Mouse (Mus musculus) lung, adult 2 months (tissue): Measurements from ENCODE around the gene Tmtc1. TPM values are rescaled to one million over a fixed set of nuclear protein-coding genes. Genes with fewer than 3 reads are reported as not detected.

Experiments
- DNase-seq: peaks from one replicate; pipeline ENCODE4 v3.0.0; 2022
- H3K4me1 ChIP-seq: fragments of 200-500 bp; 2 replicates; pipeline ENCODE4 v1.6.1; 2011; ENCODE audit warnings: low read length; ENCODE audit not compliant: control insufficient read depth, insufficient read depth
- H3K4me3 ChIP-seq: fragments of 200-500 bp; replicated peaks from 2 replicates; pipeline ENCODE3; 2011; ENCODE audit warnings: low read depth, mild to moderate bottlenecking, control low read depth, low read length; ENCODE audit errors: extremely low read depth
- CTCF ChIP-seq: fragments of 200-500 bp; IDR thresholded peaks from 2 replicates; pipeline ENCODE4 v1.5.1; 2011; ENCODE audit warnings: mild to moderate bottlenecking, low read length, control low read depth; ENCODE audit not compliant: insufficient read depth
- POLR2A ChIP-seq: fragments of 200-500 bp; IDR thresholded peaks from 2 replicates; pipeline ENCODE4 v1.6.1; 2011; ENCODE audit warnings: low read depth, mild to moderate bottlenecking, control low read depth, low read length, borderline replicate concordance; ENCODE audit errors: extremely low read depth
- WGBS: fragments of 180-500 bp; shearing (Covaris S2); methylation state at CpG from one replicate; pipeline ENCODE4 v1.1.7; 2018; 5-methylcytosine and 5-hydroxymethylcytosine counted together
- polyA plus RNA-seq: library from polyadenylated mRNA; depleted of rRNA; stranded (reverse); fragments of >200 nt; gene quantifications from 2 replicates; pipeline ENCODE4 v1.2.3, GENCODE M21; 2012

Tmtc1 gene
- polyA plus RNA-seq, 1 experiment, result 46.3 TPM

DNA sequence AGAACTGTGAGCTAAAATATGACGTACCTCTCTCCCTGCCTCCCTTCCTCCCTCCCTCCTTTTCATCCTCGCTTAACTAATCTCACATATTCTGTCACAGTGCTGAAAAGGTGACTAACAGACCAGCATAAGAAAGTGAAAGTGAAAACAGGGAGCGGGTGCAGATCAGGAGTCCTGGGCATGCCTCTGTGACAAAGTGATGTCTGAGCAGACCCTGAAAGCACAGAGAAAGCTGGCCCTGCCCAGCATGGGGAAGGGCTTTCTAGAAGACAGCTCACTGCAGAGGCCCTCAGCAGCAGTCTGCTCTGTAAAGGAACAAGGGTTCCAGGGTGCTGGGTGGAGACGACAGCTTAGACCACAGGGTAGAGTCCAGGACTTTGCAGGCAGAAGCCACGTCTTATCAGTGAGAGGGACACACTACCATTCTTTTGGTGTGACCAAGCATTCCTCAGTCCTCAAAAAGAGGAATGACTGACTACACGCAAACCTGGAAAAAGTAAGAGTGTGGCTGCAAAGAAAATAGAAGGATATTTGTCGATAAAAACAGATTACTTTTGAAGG, 7.7 kb downstream of the Tmtc1 start:
- peak overlapping the region; percentile 6 for H3K4me3 ChIP-seq
- H3K4me1 ChIP-seq, result peaks cover 12% of the 10 kb centered on the region
- no peak for DNase-seq
- WGBS, result 55% methylated on average over 7 of the region's 7 CpGs
- TF ChIP-seq POLR2A, result no peak
- TF ChIP-seq CTCF, result no peak

DNA sequence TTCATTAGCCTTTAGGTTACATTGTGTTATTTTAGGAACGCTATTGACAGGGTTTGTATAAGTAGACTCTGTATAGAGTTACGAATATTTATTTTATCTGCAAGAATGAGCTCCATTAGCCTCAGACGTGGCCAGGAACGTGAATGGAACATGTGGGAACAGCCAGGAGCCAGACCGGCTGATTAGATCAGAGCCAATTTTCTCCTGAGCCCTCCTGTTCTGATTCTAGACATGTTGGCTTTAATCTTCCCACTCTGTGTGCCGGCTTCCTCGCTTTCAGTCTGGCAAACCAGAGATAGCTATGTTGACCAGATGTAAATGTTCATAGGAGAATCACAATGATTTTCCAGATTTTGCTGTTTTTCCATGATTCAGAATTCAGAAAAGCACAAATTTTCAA, 22.6 kb downstream of the Tmtc1 start:
- TF ChIP-seq POLR2A (no peak), CTCF (no peak)
- Histone ChIP-seq H3K4me3 (no peak overlapping the region), H3K4me1 (no peaks in the 10 kb centered on the region; the same call in 1 of the 2 replicates)
- WGBS, result 62% methylated on average over 7 of the region's 7 CpGs
- DNase-seq, result no peak

DNA sequence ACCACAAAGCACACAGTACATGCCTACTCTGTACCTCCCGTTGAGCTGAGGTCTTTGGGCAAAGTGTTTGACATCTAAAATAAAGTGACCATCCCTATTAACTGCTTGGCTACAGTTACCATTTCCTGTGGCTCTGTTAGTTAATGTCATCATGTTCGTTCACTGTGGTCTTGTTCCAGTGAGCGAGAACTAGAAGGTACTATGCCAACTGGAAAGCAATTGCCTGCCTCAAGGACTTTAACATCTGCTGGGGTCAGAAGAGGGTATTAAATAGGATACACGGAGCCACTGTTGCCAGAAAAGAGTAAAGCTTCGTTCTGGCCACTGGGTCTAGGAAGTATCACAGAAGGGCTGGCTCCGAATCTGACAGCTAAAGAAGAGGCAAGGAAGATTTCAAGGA, 23.8 kb downstream of the Tmtc1 start:
- WGBS, result 67% methylated on average over 6 of the region's 6 CpGs
- H3K4me1 ChIP-seq, result no peaks in the 10 kb centered on the region; the same call in 1 of the 2 replicates
- no peak for DNase-seq
- no peak overlapping the region for H3K4me3 ChIP-seq
- TF ChIP-seq POLR2A (no peak), CTCF (no peak)

DNA sequence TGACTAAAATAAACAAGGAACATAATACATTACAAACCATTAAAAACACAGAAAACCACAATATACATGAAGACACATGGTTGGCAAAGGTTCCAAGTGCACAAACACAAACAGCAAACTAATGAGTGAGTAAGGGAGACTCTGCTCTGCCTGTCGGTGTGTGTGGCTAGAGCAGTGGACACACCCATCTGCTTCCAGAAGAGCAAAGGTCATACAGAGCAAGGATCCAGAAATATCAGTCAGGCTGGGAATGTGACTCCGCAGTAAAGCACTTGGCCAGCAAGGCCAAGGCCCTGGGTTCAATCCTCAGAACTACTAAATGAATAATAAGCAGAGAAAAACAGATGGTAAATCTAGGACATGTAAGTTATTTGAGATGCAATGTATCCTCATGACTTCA, 27.6 kb downstream of the Tmtc1 start:
- DNase-seq, result no peak
- WGBS, result 52% methylated on average over 2 of the region's 2 CpGs
- H3K4me1 ChIP-seq, result no peaks in the 10 kb centered on the region; the same call in 1 of the 2 replicates
- no peak for TF ChIP-seq POLR2A
- no peak for TF ChIP-seq CTCF
- no peak overlapping the region for H3K4me3 ChIP-seq

DNA sequence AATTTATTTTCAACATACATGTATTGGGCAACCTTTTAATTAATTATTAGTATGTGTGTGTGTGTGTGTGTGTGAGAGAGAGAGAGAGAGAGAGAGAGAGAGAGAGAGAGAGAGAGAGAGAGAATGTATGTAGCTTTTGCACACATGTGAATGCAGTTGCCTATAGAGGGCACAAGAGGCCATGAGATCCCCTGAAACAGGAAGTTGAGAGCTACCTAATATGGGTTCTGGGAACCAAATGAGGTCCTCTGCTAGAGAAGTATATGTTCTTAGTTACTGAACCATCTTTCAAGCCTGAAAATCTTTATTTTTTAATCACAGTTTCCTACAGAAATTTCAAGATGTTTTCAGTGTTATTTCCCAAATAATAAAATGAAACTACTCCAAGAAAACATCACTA, 30.6 kb downstream of the Tmtc1 start:
- no peak overlapping the region for H3K4me3 ChIP-seq
- TF ChIP-seq CTCF, result no peak
- no peak for TF ChIP-seq POLR2A
- DNase-seq, result no peak

DNA sequence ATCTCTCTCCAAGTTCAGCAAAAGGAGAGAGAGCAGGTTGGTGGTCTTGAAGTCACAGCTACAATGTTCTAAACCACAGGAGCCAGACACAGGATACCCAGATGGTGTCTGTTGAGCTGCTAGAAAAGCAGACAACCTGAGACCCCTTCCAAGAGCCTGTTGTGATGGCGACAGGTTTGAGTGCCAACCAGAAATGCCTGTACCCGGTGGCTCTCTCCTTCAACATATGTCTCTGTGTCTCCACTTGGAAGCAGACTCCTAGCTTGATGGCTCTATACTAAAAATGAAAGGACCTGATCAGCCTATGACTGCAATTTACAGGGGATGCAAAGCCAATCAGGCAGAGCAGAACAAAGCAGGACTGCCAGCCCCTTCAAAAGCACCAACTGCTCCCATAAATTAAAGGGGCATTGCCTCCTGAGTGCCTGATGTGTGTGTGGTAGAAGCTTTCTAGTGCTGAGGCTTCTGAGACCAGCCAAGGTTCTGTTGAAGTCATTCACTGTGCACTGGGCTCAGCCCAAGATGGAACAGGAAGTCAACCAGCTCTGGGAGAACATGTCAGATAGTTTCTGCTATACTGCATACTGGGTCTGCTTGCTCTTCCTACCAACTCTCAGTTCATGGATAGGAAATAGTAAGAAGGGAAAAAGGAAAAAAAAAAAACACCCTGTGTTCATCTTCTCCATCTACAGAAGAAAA, 37.2 kb downstream of the Tmtc1 start:
- TF ChIP-seq CTCF (no peak), POLR2A (no peak)
- peaks cover 17% of the 10 kb centered on the region for H3K4me1 ChIP-seq
- no peak overlapping the region for H3K4me3 ChIP-seq
- 83% methylated on average over 2 of the region's 2 CpGs for WGBS
- no peak for DNase-seq

More for the DNA sequence above, 30.6 kb downstream of the Tmtc1 start:
- H3K4me1 ChIP-seq, result 0 out of 2 replicates have a peak, but pooled peaks cover 2% of the 10 kb centered on the region

DNA sequence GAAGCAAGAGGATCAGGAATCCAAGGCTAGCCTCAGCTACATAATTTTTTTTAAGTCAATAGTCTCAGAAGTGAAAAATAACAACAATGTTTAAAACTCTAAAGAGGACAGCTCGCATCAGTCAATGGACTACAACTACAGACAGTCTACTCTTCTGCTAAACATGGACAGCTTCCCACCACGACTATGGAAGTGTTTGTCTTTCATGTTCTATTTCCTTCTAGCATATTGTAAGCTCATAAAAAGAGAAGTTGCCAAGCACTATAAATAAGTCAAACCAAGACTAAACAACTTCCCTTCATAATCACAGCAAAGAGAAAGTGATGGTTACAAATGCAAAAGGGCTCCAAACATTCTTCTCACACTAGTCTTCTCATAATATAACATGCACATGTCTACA, 38.6 kb downstream of the Tmtc1 start:
- DNase-seq, result no peak
- no peak overlapping the region for H3K4me3 ChIP-seq
- no peak for TF ChIP-seq CTCF
- WGBS, result 24% methylated on average over 2 of the region's 2 CpGs
- peaks cover 25% of the 10 kb centered on the region for H3K4me1 ChIP-seq

DNA sequence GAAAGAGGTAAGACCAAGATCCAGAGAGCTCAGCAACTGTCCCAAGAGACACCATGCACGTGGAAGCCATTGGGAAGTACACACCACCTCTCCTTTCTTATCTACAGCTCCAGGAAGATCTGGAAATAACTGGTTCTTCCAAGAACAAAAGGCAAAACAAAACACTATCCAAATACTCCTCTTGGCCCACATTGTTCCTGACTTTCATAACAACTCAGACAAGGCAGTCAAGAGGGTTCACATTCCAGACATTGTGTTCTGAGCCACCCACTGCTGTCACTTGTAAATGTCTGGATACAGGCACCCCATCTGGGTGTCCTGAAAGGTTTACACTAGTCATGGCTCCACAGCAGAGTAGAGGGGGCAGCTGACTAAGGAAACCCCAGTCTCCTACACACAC, 39.7 kb downstream of the Tmtc1 start:
- TF ChIP-seq POLR2A (no peak), CTCF (no peak)
- DNase-seq, result no peak
- 13% methylated on average over 1 of the region's 1 CpGs for WGBS
- H3K4me3 ChIP-seq, result no peak overlapping the region
- H3K4me1 ChIP-seq, result peaks cover 23% of the 10 kb centered on the region

DNA sequence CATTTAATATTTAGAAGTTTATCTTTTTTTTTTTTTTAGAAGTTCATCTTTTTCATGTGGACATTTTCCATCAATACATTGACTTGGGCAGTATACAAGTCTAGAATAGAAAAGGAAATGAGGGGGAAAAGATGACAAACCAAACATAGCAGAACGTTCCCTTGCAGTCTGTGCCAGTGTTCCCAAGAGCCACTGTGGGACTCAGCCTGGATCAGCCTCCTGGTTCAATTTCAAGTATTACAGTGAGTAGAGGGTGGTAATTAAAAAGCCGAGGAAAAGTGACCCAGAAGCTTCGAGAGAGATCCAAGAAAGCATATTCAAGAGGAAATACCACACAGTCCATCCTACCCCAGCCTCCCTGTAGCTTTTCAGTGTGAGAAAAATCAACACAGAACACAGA, 40.4 kb downstream of the Tmtc1 start:
- Histone ChIP-seq H3K4me1 (peaks cover 27% of the 10 kb centered on the region), H3K4me3 (no peak overlapping the region)
- no peak for DNase-seq
- TF ChIP-seq CTCF, result no peak
- TF ChIP-seq POLR2A, result no peak
- WGBS, result 40% methylated on average over 3 of the region's 3 CpGs

DNA sequence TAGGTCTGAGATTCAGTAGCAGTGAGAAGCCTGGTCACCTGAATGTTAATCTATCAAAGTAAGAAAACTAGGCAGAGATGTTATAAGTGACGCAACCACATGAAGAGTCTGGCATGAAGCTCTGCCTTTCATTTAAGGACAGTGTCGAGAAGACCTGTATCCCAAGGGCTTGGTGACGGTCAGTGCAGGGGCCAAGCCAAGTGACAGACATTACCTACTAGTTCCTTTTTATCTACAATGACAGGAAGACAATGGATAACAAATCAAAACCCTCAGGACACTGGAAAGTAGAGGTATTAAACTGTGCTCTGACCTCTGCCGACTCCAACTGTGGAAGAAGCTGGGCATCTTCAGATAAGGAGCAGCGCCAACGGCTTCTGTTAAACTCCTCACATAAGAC, 43.2 kb downstream of the Tmtc1 start:
- 72% methylated on average over 6 of the region's 6 CpGs for WGBS
- TF ChIP-seq CTCF (no peak), POLR2A (no peak)
- DNase-seq, result no peak
- Histone ChIP-seq H3K4me3 (no peak overlapping the region), H3K4me1 (peaks cover 30% of the 10 kb centered on the region)

DNA sequence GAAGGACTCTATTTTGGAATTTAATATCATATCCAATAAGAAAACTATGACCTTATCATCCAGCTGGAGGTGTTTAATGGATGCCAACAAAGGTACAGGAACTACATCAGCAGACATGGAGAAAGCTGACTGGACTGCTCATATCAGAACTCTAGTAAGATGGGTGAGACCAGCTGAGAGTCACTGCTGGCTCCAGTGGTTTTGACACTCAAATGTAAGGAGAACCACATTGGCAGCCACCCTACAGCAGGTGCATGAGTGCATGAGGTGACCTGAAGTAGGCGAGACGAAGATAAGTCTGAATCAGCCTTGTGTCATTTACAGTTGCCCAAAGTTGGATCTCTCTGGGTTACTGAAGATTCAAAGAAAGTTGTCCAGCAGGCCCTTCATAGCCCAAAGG, 44.6 kb downstream of the Tmtc1 start:
- Histone ChIP-seq H3K4me1 (peaks cover 23% of the 10 kb centered on the region), H3K4me3 (no peak overlapping the region)
- TF ChIP-seq CTCF (no peak), POLR2A (no peak)
- 92% methylated on average over 2 of the region's 2 CpGs for WGBS
- DNase-seq, result no peak
